Mouse (Mus musculus) large intestine, adult 2 months (tissue): ENCODE data around the gene Tbc1d1. TPM values are rescaled to one million over a fixed set of nuclear protein-coding genes. Genes with fewer than 3 reads are reported as not detected.

Source experiments
- DNase-seq: peaks from one replicate; pipeline ENCODE4 v3.0.0-alpha.2; 2012; ENCODE audit warnings: low read depth, low spot score
- WGBS: fragments of 180-500 bp; shearing (Covaris S2); methylation state at CpG from one replicate; pipeline ENCODE4 v1.1.7; 2018; 5-methylcytosine and 5-hydroxymethylcytosine counted together
- polyA plus RNA-seq: library from polyadenylated mRNA; depleted of rRNA; stranded (reverse); fragments of >200 nt; gene quantifications from 2 replicates; pipeline ENCODE4 v1.2.3, GENCODE M21; 2012

Gene Tbc1d1
- polyA plus RNA-seq, 1 experiment, result 14.4 TPM

GRCm38 (mm10) chr5:64265906-64266305 is 109.8 kb downstream of the Tbc1d1 start:
- DNase-seq, result no peak
- WGBS, result 84% methylated on average over 3 of the region's 3 CpGs

- 73% methylated on average over 2 of the region's 2 CpGs for WGBS
- DNase-seq, result no peak
These were observed 110.4 kb downstream of the Tbc1d1 start for GRCm38 (mm10) chr5:64266534-64266933.

DNA sequence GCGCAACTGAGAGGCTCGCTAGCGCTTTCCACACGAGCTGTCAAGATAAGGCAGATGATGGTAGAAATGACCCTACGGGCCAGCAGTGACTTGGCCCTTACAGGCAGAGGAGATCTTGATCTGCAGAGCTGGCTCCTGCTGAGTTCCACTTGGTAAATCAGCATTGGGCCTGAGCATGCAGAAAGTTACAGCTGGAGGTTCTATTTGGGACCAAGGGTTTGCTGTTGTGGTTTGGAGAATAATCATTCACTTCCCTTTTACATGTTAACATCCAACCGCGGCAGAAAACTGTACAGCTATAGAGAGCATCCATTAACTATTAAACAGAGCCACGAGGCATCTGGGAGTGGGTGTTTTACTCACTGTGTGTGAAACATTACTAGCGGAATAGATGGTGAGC is 111.2 kb downstream of the Tbc1d1 start:
- no peak for DNase-seq
- 77% methylated on average over 9 of the region's 9 CpGs for whole genome bisulfite sequencing

DNA sequence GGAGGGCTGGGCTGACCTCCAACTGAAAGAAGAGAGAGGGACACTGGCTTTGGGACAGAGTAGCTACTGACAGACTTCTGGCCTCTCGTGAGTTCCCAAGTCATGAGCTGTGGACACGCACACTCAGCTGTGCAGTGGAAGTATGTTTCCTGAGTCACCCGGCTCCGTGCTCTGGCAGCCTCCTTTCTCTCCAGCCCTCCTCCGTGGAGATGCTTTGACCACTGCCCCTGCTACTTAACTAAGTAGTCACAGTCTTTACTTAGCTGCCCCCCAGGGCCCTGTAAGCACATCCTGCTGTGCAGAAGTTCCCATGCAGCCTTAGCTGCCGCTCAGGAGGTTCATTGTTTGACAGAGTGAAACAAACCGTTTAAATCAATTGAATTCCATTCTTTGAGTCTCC is 113.6 kb downstream of the Tbc1d1 start:
- WGBS, result 62% methylated on average over 7 of the region's 7 CpGs
- DNase-seq, result no peak

GRCm38 (mm10) chr5:64273517-64273916 is 117.4 kb downstream of the Tbc1d1 start:
- WGBS, result 91% methylated on average over 1 of the region's 1 CpGs
- DNase-seq, result no peak

DNA sequence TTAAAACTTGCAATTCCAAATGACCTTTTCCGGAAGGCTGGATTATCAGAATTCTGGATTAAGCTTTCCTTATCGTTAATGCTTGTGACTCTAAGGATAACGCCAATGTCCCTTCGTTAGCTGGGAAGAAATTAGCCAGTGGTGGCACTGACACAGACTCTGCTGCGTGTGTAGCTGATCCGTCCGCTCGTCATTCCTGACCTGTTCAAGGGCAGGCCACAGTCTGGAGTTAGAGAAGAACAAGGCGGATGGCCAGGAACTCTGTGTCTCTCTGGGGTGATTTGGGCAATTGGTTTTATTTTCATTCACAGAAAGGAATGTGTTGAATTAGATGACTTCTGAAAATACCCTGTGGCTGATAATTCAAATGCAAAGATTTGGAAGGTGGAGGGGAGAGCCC is 118.2 kb downstream of the Tbc1d1 start:
- DNase-seq, result no peak

DNA sequence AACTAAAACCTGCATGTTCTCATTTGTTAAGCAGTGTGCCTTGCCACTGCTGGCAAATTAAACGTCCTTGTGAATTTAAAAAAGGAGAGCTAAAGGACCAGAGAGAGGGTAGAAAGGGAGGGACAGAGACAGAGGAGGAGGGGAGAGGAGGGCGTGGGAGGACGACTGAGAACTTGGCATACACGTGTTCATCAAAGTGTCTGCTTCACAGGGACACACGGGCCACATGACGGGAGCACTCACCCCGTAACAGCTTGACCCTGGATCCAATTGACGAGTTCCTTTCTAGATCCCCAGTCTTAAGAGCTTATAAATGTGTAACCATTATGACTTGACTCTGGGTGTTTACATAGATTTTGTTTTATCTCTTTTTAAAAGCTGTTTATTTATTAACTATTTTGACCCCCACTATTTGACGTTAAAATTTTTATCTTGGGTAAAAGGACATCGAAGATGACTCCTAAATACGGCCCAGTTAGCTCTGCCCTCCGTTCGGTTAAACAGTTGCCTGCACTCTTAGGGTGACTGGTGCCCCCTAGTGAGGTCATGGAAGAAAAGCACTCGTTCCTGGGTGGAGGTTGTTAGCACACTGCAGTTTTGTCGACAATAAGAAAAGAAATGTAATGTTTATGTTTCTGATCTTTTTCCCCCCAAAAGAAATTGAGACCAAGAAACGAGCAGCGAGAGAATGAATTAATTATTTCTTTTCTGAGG is 118.8 kb downstream of the Tbc1d1 start:
- WGBS, result 26% methylated on average over 17 of the region's 17 CpGs
- no peak for DNase-seq

More for the DNA sequence above, 118.2 kb downstream of the Tbc1d1 start:
- WGBS, result 96% methylated on average over 9 of the region's 9 CpGs

- no peak for DNase-seq
- 78% methylated on average over 7 of the region's 7 CpGs for WGBS
These were observed 121.6 kb downstream of the Tbc1d1 start for GRCm38 (mm10) chr5:64277646-64278191.

GRCm38 (mm10) chr5:64279668-64280067 is 123.6 kb downstream of the Tbc1d1 start:
- no peak for DNase-seq
- WGBS, result 44% methylated on average over 7 of the region's 7 CpGs

DNA sequence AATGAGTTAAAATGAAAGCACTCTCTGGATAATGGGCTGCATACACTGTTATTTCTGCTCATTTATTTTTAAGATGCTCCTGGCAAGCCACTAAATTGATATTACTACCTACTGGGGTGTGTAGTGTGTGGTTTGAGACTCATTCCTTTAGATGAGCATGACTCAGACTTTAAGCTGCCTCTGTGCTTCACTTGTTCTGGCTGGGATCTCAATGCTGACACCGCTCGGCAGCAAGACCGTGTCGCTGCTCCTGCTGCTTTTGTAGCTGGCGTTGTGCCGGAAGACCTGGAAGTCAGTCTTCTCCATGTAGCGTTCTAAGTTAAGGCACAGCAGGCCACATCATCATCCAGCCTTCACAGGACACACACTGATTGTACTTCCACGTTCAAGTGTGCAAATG is 124.1 kb downstream of the Tbc1d1 start:
- DNase-seq, result no peak
- 83% methylated on average over 8 of the region's 8 CpGs for WGBS

- no peak for DNase-seq
- WGBS, result 60% methylated on average over 4 of the region's 4 CpGs
These were observed 124.5 kb downstream of the Tbc1d1 start for GRCm38 (mm10) chr5:64280613-64281012.

DNA sequence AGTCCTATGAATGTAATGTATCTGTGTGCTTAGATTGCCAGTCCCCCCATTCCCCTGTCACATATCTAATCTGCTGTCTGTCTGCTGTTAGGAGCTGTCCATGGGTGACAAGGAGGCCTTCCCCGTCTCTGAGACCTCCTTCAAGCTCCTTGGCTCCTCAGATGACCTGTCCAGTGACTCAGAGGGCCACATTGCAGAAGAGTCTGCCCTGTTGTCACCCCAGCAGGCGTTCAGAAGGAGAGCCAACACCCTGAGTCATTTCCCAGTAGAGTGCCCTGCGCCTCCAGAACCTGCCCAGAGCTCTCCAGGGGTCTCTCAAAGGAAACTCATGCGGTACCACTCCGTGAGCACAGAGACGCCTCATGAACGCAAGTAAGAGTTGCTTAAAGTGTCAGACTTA is 125.6 kb downstream of the Tbc1d1 start:
- no peak for DNase-seq
- WGBS, result 91% methylated on average over 7 of the region's 7 CpGs

DNA sequence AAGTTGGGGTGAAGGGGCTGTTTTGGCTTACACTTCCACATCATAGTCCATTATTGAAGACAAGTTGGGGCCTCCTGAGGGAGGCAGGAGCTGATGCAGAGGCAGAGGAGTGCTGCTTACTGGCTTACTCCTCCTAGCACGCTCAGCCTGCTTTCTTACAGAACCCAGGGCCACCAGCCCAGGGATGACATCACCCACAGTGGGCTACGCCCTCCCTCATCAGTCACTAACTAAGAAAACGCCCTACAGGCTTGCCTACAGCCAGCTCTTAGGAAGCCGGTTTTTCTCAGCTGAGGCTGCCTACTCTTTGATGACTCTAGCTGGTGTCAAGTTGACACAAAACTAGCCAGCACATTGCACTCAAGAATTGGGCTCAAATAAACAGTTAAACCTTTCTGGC is 126.5 kb downstream of the Tbc1d1 start:
- 53% methylated on average over 4 of the region's 4 CpGs for WGBS
- no peak for DNase-seq

GRCm38 (mm10) chr5:64285289-64285688 is 129.2 kb downstream of the Tbc1d1 start:
- 90% methylated on average over 4 of the region's 4 CpGs for WGBS
- DNase-seq, result no peak

DNA sequence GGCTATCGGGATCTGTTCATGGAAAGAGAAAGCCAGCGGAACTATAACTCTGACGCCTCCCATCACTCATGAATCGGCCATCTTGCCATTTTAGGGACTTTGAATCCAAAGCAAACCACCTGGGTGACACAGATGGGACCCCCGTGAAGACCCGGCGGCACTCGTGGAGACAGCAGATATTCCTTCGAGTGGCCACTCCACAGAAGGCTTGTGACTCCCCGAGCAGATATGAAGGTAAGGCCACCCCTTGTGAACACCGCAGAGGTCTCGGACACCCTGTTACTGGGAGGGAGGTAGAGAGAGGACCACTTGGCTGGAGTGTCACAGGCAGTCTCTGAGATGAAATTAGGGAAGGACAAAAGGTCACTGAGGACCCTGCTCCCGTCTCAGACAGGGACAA is 129.7 kb downstream of the Tbc1d1 start:
- DNase-seq, result no peak
- 94% methylated on average over 13 of the region's 13 CpGs for WGBS

DNA sequence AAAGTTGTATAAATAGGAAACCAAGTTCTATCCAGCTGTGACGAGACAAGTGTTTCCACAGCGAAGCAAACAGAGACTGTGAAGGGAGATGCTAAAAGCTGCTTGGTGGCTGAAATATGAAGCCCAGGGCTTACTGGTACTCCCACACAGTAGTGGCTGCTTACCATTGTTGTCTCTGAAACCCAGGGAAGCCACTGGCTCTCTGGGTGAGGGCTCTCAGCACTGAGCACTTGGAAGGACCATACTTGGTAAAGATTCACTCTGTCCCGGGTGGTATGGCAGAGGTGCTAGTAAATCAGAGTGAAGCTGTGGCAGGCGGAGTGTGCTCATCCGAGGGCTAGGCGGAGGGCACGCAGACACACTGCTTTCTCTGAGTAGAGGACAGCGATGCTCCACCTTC is 131.2 kb downstream of the Tbc1d1 start:
- WGBS, result 87% methylated on average over 8 of the region's 8 CpGs
- DNase-seq, result no peak

DNA sequence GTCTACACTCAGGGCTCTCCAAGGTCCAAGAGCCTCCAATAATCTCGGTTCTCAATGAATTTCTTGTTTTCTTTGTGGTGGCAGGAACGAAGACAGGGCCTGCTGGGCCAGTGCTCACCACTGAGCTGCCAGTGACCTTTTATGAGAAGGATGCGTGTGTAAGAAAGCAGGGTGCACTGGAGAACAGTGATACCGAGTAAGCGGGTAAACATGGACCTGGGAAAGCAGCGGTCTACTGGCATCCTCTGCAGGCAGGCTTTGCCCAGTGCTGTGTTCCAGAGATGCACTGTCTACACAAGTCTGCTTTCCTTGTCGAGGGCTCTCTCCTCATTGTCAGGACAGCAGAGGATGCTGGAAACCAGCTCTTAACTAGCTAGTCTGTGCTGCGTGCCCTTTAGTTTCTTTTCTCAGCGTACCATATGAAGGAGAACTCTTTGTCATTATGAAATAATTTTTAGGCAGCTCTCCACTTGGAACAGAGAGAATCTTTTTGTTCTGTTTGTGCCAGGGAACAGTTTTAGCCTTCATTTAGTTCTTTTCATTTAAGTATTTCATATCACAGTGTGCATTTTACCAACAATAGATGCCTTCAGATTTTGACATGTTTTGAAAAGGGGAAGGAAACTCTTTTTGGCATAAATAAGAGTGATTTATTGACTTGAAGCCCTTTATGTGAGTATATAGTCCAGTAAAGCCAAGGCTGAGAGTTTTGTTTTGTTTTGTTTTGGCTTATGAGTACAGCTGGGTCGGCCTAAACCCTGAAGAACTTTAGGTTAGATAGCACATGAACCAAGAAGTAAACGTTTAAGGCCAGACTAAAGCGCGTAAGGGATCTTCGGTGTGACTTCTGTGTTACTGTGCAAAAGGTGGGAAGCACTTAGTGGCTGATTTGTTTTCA is 132.2 kb downstream of the Tbc1d1 start:
- DNase-seq, result no peak
- 71% methylated on average over 14 of the region's 14 CpGs for WGBS

DNA sequence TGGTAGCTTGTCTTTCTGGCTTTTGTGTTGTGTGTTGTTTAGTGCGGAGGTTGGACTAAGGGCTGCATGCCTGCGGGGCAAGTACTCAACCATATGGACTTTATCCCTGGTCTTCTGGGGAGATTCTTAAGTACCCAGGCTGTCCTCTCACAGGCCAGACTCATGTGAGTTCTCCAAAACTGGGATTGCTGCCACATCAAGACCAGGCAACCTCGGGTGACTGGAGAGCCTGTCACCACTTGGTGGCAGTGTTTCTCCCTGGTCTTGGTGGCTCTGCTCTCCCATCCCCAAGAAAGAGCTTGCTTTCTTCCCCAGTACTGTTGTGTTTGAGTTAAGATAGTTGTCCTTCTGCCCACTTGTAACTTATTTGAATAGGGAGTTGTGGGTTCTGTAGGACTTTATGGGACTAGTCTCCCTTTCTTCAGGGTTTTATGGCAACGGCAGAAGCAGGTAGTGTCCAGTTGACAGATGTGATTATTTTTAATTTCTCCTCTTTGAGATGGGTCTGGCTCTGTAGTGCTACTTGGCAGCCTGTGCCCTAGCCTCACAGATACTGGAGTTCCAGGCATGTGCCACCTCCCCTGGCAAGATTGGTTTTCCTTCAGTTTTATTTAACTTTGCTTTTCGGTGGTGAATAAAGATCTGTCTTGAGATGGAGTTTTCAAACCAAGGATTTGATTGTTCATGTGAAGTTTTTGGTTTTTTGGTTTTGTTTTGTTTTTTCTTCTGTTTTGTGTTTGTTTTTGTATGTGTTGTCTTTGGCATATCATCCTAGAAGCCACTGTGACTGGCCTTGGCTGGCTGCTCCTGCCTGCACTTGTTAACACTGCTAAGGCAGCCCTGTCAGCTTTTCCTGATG is 133.3 kb downstream of the Tbc1d1 start:
- DNase-seq, result no peak

GRCm38 (mm10) chr5:64290061-64290345 is 133.9 kb downstream of the Tbc1d1 start:
- DNase-seq, result no peak
- 29% methylated on average over 4 of the region's 4 CpGs for WGBS

More for the DNA sequence above, 133.3 kb downstream of the Tbc1d1 start:
- WGBS, result 28% methylated on average over 5 of the region's 5 CpGs

GRCm38 (mm10) chr5:64291657-64292056 is 135.6 kb downstream of the Tbc1d1 start:
- WGBS, result 60% methylated on average over 5 of the region's 5 CpGs
- no peak for DNase-seq
